Mouse (Mus musculus): ENCODE measurements at regions not wholly inside any gene's neighbourhood (a gene's known extent, or its start where the extent isn't known, plus 50 kb on each side); places are given as distances from the start of the nearest gene placed in this dataset.
A peak's percentile ranks its signal among the peaks of the same experiment; 100 is the strongest.

DNA sequence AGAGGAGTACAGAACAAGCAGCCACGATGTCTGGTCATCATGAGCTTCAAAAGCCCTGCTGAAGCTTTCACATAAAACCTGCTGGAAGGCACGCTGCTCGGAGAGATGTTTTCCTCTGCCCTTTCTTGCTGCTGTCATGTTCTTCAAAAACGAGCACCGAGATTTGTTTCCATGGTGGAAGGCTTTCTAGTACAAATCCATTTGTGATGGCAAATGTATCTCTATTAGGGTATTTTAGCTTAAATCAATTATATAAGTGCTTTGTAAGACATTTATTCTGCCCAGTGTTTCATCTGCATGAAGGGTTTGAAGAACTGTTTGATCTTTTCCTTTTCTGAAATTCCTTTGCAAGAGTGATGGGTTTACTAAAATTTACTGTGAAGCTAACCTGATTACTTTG is 253.1 kb downstream of the Fam173b start:
- DNase-seq: no peak

DNA sequence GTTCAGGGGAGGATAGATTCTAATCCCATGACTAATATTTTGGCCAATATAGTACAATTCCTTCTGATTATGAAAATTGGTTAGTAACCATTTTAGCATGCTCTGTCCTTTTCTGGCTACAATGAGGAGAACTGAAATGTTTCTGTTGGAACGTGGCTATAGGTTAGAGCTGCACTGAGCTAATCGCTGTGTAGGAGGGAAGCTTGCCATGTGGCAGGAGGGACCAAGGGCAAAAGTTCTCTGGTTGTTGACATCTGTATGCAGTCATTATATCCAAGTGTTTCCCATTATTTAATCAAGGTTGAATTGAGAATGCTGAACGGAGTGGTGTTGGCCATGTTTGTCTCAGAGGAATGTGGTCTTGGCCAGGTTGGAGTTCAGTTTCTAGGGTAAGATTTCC is 253.5 kb downstream of the Fam173b start:
- no peak for DNase-seq

DNA sequence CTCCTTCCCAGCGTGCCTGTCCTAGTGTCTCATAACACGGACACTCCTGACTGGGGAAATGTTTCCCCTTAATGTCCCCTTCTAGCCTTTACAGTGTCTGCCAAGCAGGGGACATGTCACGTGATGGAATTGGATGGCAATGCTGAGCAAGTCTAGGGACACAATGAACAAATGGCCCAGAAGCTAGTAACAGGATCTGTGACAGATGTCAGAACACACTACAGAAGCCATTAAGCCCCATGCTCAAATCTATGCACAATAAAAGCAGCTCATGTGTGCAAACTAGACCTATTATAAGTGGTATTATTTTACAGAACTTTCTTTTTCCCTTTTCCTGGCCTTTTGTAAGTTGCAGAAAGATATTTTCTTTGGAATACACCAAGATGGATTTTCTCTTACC is 267.4 kb downstream of the Fam173b start:
- no peak for DNase-seq

DNA sequence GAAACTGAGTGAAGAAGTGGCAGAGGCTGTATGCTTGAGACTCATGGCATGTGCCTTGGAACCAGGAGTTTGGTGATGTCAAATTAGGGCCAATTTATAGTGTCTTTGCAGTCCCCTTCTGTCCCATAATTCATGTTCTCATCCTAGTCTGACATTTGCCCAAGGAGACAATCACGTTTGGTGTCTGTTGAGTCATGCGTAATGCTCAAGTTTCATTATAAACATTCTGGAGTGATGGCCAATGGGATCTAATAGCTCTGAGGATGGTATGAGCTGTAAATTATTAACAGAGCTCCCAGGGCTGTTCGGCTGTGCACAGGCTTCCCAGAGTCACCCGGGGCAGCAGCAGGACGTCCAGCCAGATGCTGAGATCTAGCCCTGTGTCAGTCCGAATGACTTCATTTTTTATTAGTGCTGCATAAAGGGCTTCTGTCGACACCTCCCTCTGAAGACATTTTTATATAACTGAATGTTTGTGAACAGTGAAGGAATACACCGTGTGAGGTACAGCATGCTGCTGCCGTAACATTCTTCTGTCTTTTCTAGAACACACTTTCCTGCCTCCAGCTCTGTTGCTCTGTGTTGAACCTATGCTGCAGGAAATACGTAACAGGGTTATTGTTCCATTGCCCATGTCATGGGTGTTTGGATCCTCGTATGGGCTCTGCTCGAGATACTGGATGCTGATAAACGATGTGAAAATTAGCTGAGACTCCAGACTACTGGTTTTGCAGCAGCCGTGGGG is 268.2 kb downstream of the Fam173b start:
- no peak for DNase-seq

DNA sequence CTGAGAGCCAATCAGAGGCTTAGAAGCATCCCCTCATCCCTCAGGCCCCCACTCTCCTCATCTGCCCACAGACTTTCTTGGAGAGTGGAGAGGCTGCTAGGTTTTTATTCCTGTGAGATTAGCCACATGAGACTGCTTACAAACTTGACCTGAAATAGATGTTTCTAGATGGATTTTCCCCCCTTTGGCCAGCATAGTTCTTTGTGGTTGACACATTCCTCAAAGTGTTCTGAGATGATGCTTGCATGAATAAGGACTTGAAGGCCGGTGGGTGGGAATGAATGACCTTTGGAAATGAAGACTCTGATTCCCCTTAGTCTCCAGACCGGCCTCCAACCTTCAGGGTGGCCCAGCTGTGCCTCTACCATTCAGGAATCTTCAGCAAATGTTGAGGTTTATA is 273.8 kb downstream of the Fam173b start:
- no peak for DNase-seq

DNA sequence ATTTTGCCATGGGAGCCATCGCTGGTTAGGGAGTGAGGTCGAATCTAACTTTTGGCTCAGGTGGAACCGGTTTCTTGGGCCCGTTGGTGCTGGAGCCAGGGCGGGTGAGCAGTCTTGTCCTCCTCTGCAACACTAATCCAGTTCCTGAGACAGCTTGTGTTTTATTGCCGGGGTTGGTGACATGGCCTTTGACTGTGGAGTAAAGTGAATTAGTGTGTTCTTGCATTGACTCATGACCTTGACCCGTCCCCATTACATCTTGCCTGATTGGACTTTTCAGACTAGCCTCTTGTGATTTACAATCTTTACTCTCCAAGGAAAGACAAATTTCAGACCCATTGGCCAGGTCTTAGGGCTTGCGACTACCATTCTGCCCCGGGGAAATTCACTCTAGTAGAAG is 278.8 kb downstream of the Fam173b start:
- DNase-seq: no peak

DNA sequence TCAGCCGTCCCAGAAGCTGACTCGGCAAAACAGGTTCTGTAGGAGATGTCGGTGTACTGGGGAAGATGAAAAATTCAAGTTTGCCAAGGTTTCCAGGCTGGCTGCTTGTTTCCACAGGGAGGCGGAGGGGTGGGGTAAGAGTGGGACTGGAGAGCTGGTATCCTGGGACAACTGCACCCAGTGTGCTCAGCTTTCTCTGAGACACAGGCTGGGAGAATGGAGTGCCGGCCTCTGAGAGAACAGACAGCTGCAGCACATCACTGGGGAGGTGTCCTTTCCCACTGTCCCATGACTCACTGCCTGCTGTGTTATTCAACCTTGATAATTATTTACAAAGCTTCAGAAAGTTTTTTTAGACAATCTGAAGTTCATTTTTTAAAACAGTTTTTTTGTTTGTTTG is 280.7 kb downstream of the Fam173b start:
- no peak for DNase-seq

DNA sequence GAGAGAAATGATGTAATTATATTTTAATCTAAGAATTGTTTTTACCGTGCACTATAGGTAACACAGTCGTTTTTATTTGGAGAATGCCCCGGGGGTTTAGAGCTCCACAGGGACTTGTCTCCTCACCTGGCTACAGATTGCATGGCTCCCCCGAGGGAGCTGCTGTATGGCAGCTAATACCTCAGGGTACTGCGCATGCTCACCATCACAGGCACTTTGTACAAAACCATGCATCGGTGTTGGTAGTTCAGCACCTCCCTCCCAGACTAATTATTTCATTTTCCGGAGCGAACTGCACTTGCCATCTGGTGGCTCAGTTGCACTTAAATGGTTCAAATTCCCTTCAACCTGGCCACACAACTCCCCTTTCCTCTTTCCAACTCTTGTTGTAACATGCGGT is 281.9 kb downstream of the Fam173b start:
- peak; percentile 54 for DNase-seq

DNA sequence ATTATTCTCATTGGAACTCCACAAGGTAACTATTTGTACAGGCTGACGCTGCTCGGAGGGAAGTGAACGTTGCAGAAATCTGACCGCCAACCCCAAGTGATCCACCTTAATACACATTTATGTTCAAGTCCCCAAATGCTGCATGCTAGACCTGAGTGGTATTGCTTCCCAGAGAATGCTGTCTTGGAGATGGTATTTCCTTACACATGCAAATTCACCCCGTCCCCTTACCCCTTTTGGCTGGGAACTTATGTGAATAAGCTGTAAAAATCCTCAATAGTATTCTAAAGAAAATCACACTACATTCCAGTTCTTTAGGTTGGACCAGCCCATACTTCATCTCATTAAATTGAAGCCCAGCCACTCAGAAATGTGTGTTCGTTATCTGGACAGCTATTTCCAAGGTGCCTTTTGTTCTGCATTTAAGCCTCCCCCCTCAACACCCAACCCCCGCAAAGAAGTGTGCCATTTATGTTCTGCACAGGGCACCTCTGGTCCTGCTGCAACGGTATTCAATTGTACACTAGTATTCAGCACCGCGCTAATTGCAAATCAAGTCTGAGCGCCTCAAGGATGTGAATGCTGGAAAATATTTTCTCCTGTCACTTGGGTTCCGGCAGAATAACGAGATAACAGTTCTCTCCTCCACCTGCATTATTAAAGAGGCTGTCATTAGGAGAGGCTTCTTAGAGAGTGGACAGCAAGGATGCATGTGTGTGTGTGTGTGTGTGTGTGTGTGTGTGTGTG is 278.0 kb upstream of the Tas2r119 start:
- DNase-seq: no peak

DNA sequence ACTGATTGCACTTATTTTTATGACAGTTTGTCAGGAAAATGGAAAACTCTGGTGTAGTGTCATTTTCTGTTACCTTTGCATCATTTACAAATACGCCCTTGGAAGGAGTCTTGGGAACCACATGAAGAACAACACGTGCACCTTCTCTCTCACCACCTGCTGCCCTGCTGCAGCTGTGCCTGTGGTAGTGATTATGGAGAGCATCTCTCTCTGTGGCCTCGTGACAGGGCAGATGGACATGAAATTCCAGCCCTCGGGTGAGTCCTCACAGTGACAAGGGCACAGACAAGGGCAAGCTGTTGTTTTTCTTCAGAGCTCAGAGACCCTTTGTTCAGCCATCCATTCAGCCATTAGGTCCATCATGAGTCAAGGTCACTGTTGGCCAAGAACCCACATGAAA is 276.8 kb upstream of the Tas2r119 start:
- no peak for DNase-seq

DNA sequence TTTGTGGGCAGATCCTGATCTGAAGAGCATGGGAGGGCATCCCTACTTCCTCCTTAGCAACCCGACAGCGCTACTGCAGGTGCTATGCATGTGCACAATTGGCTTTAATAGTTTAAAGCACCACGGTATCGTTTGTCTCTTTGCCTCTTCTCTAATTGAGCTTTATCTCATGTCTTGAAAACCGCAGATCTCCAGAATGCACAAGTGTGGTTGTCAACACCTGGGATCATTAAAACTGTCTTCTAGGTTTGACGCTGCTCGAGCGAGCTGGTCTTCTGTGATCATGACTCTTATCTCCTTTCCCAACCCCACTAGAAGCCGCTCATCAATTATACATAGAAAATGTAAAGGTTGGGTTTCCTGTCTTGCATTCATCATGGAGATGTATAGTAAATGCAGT is 268.7 kb upstream of the Tas2r119 start:
- DNase-seq: no peak

DNA sequence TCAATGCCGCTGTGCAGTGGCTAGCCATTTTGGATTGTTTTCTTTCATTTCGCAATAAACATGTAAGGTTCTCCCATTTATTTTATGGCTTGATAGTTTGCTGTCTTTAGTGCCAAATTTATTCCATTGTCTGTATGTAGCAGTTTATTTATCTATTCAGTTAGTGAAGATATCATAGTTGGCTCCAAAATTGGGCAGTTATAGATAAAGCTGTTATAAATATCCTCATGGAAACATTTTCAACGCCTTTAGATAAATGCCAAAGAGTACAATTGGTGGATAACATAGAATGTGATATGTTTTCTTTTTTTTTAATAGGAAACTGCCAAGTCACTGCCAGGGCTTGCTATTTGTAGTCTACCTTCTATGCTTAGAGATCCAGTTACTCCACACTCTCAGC is 265.1 kb upstream of the Tas2r119 start:
- DNase-seq: no peak

DNA sequence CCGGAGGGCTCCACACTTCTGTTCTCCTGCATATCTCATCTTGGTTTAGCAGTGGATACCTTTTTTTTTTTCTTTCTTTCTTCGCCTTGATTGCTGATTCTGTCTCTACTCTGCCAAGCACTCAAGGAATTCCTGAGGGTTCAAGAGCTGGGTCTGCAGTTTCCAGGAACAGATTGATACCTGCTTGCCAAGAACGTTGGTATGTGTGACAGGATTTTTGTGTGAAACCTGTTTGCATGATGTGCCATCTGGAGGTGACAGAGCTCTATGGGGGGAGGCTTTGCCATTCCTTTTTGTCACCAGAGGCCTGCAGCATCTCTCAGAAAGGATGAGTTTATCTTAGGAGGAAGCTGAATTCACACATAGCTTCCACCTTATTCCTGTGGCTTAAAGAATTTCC is 255.6 kb upstream of the Tas2r119 start:
- peak; percentile 77 for DNase-seq

DNA sequence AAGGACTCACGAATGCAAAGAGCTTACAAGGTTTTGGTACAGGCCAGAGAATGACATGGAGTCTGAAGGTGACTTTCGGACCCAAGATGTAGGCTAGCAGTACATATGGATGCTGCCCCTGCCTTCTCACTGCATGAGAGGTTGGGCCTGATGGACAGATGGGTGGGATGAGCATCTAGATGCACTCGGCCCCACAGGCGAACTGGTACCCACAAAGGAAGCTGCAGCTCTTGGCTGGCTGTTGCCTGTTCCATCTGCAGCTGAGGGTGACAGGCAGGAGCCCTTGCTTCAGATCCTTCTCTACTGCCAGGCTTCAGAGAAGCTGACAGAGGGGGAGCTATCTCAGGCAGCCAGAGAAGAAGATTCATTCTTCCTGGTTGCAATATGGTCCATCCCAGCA is 216.8 kb upstream of the Tas2r119 start:
- DNase-seq: no peak

DNA sequence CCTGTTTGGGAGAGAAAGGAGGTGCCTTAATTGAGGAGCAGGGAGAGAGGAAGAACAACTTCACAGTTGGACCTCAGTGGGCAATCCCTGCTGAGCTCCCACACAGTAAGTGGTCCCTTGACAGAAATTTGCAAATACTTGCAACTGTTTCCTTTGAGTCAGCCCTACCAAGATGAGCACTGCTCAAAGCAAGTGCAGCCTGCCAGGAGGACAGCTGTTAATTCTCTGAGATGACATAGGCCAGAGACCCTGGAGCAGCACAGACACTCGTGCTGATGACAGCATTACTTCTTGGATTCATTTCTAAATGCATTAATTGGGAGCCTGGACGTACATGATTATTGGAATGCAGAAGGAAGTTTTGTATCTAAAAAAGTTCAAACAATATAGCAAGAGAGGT is 215.1 kb upstream of the Tas2r119 start:
- DNase-seq: peak; percentile 15

DNA sequence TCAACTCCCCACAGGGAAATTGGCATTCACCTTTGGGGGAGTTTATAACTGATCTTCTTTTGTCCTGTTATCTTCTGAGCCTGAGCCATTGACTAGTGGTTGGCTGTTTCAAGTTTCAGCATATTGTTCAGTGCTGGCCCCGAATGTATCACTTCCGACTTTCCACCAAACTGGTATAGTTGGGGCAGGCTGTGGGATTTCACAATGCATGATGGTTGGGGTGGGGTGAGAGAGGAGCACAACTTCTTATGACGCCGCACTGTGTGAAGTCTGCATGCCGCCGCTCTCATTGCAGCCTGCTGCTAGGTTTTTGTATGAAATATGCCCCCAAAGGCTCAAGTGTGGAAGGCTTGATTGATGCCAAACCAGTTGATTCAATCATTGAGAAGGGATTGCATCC is 212.2 kb upstream of the Tas2r119 start:
- no peak for DNase-seq

DNA sequence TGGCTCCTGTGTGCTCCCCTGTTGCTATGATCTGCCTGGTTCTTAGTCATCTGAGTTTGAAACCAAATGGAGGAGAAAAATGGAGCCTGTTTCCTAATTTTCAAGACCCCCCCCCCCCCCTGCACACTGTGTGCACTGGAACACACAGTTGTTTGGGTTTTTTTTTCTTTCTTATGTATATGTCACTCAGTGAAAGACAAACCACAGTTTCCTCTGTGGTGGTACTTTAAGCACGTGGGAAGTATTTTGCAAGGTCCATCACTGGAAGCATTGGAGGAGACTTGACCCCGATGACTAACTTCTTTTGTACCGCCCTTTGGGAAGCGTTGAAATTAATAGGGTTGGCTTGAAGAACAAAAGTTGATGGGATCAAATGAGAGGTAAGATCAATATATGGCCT is 211.5 kb upstream of the Tas2r119 start:
- DNase-seq: no peak

DNA sequence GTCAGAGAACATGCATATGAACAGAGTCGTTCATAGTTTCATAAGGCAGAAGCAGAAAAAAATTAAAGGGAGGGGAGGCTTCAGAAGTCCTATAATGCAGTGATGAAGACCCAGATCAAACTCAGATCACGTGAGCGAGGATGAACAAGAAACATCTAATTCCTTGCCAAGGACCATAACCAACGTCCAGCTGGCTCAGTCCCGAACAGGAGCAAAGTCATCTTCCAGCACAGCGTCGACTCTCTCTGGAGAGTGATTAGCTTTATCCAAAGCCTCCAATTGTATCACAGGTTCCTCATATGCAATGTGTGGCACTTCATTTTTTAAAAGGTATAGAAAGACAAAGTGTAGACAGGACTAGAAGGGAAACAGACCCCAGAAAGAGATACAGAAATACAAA is 204.2 kb upstream of the Tas2r119 start:
- DNase-seq: peak; percentile 54

DNA sequence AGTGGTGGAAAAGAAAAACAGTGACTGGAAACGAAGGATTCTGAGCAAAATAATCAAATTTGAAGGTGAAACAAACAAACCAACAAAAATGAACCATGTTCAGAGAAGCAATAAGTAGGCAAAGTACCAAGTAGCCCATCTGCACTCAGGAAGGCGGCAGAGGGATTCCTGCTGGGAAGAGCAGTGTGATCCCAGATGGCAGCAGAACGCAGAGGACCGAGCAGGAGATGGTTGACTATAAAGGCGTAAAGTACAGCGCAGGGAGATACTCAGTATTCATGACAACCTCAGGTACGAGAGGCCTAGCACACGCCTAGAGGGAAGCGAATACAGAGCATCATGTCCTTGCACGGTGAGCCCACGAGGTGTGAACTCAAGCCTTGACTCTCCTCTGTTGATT is 203.2 kb upstream of the Tas2r119 start:
- DNase-seq: peak; percentile 98

DNA sequence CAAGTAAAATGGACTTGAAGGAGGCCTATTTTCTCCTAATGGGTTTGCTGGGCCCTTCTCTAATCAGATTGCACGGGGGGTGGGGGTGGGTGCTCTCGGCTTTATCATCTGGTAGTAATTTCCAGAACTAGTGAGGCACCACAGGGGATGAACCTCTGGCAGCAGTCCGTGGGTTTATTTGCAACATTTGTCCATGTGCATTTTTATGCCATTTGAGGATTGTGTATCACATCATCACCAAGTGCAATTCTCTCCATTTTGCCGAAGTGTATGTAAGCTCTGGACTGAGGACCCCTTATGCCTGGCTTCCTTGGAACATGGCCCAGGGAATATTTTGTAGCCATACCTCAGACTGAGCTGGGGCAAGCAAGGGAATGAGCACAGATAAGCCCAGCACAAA is 200.6 kb upstream of the Tas2r119 start:
- no peak for DNase-seq

DNA sequence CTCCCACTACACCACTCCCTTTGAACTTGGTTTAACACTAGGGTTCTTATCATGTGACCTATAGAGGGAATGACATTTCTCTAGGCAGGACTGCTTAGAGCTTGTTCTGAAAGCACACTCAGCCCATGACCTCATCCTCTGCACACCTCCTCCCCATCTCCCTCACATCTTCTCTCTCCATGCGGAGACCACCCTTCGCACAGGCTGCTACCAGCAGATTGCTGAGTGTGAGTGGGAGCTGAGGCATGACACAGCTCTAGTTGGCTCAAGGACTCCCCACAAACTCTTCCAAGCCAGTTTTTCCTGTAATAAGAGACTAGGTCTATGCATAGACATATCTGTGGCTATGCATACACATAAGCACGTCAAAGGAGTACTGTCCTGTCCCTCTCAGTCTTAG is 199.5 kb upstream of the Tas2r119 start:
- no peak for DNase-seq

DNA sequence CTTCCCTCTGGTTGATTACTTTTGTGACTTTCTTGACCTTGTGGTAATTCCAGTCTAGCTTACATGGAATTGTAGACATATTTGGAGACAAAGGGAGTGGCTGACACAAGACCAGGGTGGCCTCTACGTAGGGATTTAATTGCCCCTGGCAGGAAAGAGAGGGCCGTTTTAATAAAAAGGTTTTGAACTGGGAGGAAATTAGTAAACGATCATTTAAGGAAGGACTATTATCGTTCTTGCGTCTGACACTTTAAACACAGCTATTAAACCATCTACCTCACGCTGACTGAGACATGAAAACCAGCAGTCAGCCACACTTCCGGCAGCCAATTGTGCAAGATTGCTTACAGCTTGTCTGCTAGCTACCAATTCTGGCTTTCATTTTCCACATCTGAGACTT is 197.1 kb upstream of the Tas2r119 start:
- no peak for DNase-seq

DNA sequence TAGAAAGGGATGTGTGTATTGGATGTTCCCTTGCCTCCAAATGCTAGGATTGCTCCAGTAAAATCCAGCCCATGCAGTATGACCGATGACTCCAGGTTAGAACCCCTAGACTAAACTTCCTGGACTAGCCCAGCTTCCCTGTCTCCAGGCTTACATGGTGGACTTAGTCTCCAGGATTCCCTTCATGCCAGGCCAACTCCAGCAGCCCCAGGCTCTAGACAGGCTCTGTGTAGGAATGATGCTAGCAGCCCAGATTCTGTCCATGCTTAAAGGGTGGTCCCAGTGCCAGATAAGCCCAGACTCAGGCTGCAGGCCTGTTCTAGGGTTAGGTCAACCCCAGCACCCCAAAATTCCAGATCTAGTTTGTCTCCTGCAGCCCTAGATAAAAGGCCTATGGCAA is 196.3 kb upstream of the Tas2r119 start:
- DNase-seq: no peak

DNA sequence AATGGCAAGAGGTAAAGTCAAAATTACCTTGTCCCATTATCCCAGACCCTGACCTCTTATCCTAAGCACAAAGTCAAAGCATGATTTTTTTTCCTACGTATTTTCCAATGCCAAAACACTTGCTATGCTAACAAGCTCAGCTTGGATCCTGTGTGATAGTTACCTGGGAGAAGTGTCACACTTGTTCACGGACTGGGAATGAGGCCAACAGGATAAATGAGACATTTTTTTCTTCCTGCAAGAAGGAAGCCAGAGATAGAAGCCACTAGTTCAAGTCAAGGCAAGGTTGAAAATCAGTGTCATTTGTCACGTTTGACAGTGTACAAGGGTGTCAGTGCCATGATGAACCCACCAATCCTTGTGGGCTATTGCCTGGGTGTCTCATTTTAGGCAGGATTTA is 189.8 kb upstream of the Tas2r119 start:
- peak; percentile 64 for DNase-seq

DNA sequence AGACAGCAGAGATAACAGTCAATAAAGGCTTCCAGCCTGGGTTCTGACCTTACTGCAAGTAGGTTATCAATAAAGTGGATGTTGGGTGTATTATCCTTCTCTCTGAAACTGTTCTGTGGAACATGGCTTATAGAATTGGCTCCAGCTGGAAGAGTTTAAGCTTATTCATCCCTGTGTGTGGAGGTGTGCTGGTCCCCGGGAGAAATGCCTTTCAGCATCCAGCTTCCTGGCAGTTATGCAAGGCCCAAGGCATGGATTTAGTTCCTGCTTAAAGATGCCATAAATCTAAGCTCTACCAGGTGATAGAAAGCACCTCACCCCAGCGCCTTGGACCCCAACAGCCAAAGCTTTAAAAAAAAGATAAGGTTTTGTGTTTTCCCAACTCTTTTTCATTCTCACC is 188.0 kb upstream of the Tas2r119 start:
- DNase-seq: no peak

All from cerebellum, adult 9-10 months (tissue).